Mouse (Mus musculus): ENCODE data around the gene Msgn1.

DNA sequence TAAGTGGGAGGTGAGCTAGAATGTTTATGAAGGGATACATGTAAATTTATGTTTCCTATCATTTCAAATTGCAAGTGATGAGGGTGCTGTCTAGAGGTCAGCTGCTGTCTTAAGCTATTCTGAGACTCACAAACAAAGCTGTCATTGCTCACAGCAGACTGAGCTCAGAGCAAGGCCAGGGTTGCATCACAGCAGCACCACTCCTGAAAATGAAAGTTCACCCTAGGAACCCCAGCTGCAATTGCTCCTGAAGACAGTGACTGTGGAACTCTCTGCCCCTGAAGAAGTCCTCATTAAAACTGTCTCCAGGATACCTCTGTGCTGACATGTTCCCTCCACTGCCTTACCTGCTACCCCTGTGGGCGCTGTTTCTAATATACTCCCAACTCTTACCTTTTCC, 13.7 kb downstream of the Msgn1 start:
- no peak for TF ChIP-seq CTCF (IDR thresholded peaks at IDR 0.05; ENCODE audit: low read depth, low read length)
- no peak for TF ChIP-seq POLR2A (IDR thresholded peaks at IDR 0.05; ENCODE audit: insufficient read depth, low read length)
